Mouse (Mus musculus) stomach, embryonic 16.5 days (tissue): ENCODE data around the gene Glt8d2. TPM values are rescaled to one million over a fixed set of nuclear protein-coding genes. Genes with fewer than 3 reads are reported as not detected.

Source experiments
- ATAC-seq: fragments of 200-750 bp; cut with Nextera tagmentation; 2 replicates; pipeline ENCODE4 v1.8.0; 2017; ENCODE audit warnings: moderate number of reproducible peaks, moderate TSS enrichment; ENCODE audit not compliant: insufficient read depth, low FRiP score
- H3K27ac ChIP-seq: fragments of 300-500 bp; sonication (generic); 2 replicates; pipeline ENCODE4 v1.5.1; 2014; ENCODE audit warnings: low read length
- H3K27me3 ChIP-seq: fragments of 300-500 bp; sonication (generic); 2 replicates; pipeline ENCODE4 v1.6.1; 2014; ENCODE audit warnings: low read length, control low read depth, mixed read lengths; ENCODE audit not compliant: control insufficient read depth, insufficient read depth
- H3K36me3 ChIP-seq: fragments of 300-500 bp; sonication (generic); 2 replicates; pipeline ENCODE4 v1.6.1; 2014; ENCODE audit warnings: low read length; ENCODE audit not compliant: control insufficient read depth, insufficient read depth
- H3K4me1 ChIP-seq: fragments of 300-500 bp; sonication (generic); 2 replicates; pipeline ENCODE4 v1.6.1; 2014; ENCODE audit warnings: low read length, control low read depth, mixed read lengths; ENCODE audit not compliant: control insufficient read depth, insufficient read depth
- H3K4me2 ChIP-seq: fragments of 300-500 bp; sonication (generic); 2 replicates; pipeline ENCODE4 v1.6.1; 2014; ENCODE audit warnings: low read depth, low read length, mixed read lengths
- H3K4me3 ChIP-seq: fragments of 300-500 bp; sonication (generic); replicated peaks from 2 replicates; pipeline ENCODE4 v1.5.1; 2014; ENCODE audit warnings: mild to moderate bottlenecking, low read length
- H3K9ac ChIP-seq: fragments of 300-500 bp; sonication (generic); 2 replicates; pipeline ENCODE4 v1.6.1; 2014; ENCODE audit warnings: low read length
- H3K9me3 ChIP-seq: fragments of 300-500 bp; sonication (generic); replicated peaks from 2 replicates; pipeline ENCODE4 v1.6.1; 2016; ENCODE audit warnings: low read length, control low read depth; ENCODE audit not compliant: control insufficient read depth
- WGBS: fragments of 180-500 bp; shearing (Covaris S2); extraction: QIAGEN DNeasy Blood & Tissue Kit; methylation state at CpG from one replicate; pipeline ENCODE4 v1.1.7; 2014; 5-methylcytosine and 5-hydroxymethylcytosine counted together
- polyA plus RNA-seq: library from polyadenylated mRNA; unstranded; fragments of >200 nt; fragmentation: Nextera tagmentation; extraction: Ambion mirVana; gene quantifications from 2 replicates; pipeline ENCODE4 v1.2.1, GENCODE M21; 2015

Glt8d2 gene
- 9.1 and 9.7 TPM in 2 replicates for polyA plus RNA-seq

GRCm38 (mm10) chr10:82690494-82690893 lies at the start of gene Glt8d2:
Gene Glt8d2 (minus strand): TSS chr10:82690650.
- Histone ChIP-seq H3K36me3 (no peaks in the 10 kb centered on the region), H3K4me2 (peak within 1 kb of the TSS; percentile 44), H3K9ac (peak within 1 kb of the TSS; percentile 54), H3K27me3 (no peaks in the 10 kb centered on the region), H3K4me1 (0 out of 2 replicates have a peak, but pooled peaks cover 3% of the 10 kb centered on the region), H3K27ac (peak within 1 kb of the TSS; percentile 86), H3K9me3 (no peaks in the 10 kb centered on the region), H3K4me3 (peak within 1 kb of the TSS; percentile 27)
- WGBS: 5% methylated on average over 14 of the region's 14 CpGs
- ATAC-seq: peak; percentile 82

GRCm38 (mm10) chr10:82699296-82699941 lies 9.0 kb upstream of the Glt8d2 start:
- Histone ChIP-seq H3K9ac (peak overlapping the region; percentile 89), H3K27ac (peak overlapping the region; percentile 64), H3K36me3 (no peaks in the 10 kb centered on the region), H3K27me3 (no peaks in the 10 kb centered on the region), H3K4me2 (peak overlapping the region; percentile 87), H3K9me3 (no peaks in the 10 kb centered on the region), H3K4me3 (peak overlapping the region; percentile 91), H3K4me1 (peaks cover 5% of the 10 kb centered on the region)
- WGBS: under 1% methylated on average over 57 of the region's 59 CpGs
- ATAC-seq: peak; percentile 65; the same call in 1 of the 2 replicates

- peak overlapping the region; percentile 91 for H3K4me3 ChIP-seq
- H3K36me3 ChIP-seq: no peaks in the 10 kb centered on the region
- H3K9me3 ChIP-seq: no peaks in the 10 kb centered on the region
- ATAC-seq: peak; percentile 96
- peak overlapping the region; percentile 87 for H3K4me2 ChIP-seq
- peak overlapping the region; percentile 68 for H3K27ac ChIP-seq
- peak overlapping the region; percentile 89 for H3K9ac ChIP-seq
- under 1% methylated on average over 42 of the region's 42 CpGs for WGBS
- peaks cover 5% of the 10 kb centered on the region for H3K4me1 ChIP-seq
- H3K27me3 ChIP-seq: no peaks in the 10 kb centered on the region
Measured at GRCm38 (mm10) chr10:82698712-82699261, 8.3 kb upstream of the Glt8d2 start.

- no peaks in the 10 kb centered on the region for H3K36me3 ChIP-seq
- H3K9ac ChIP-seq: no peak overlapping the region
- no peaks in the 10 kb centered on the region for H3K9me3 ChIP-seq
- H3K4me3 ChIP-seq: no peak overlapping the region
- no peaks in the 10 kb centered on the region for H3K27me3 ChIP-seq
- peaks cover 5% of the 10 kb centered on the region for H3K4me1 ChIP-seq
- no peak overlapping the region for H3K27ac ChIP-seq
- 73% methylated on average over 3 of the region's 3 CpGs for WGBS
- H3K4me2 ChIP-seq: no peak overlapping the region
- ATAC-seq: no peak
Measured at GRCm38 (mm10) chr10:82697305-82697898, 7.0 kb upstream of the Glt8d2 start.

GRCm38 (mm10) chr10:82696453-82697079 lies 6.1 kb upstream of the Glt8d2 start:
- Histone ChIP-seq H3K9ac (no peak overlapping the region), H3K4me2 (no peak overlapping the region), H3K9me3 (no peaks in the 10 kb centered on the region), H3K27ac (no peak overlapping the region; the same call in 1 of the 2 replicates), H3K4me3 (no peak overlapping the region), H3K27me3 (no peaks in the 10 kb centered on the region), H3K36me3 (no peaks in the 10 kb centered on the region), H3K4me1 (peaks cover 5% of the 10 kb centered on the region)
- ATAC-seq: no peak
- WGBS: 67% methylated on average over 4 of the region's 4 CpGs

GRCm38 (mm10) chr10:82695956-82696355 lies 5.5 kb upstream of the Glt8d2 start, which contains the start of gene Hcfc2:
Gene Hcfc2 (plus strand): TSS chr10:82696160.
- no peaks in the 10 kb centered on the region for H3K36me3 ChIP-seq
- H3K4me2 ChIP-seq: no peak within 1 kb of the TSS
- H3K4me3 ChIP-seq: no peak within 1 kb of the TSS
- no peaks in the 10 kb centered on the region for H3K9me3 ChIP-seq
- no peak within 1 kb of the TSS; the same call in 1 of the 2 replicates for H3K27ac ChIP-seq
- no peak within 1 kb of the TSS for H3K9ac ChIP-seq
- no peaks in the 10 kb centered on the region for H3K27me3 ChIP-seq
- ATAC-seq: no peak
- peaks cover 5% of the 10 kb centered on the region for H3K4me1 ChIP-seq
- 66% methylated on average over 5 of the region's 5 CpGs for WGBS

- Histone ChIP-seq H3K4me1 (0 out of 2 replicates have a peak, but pooled peaks cover 3% of the 10 kb centered on the region), H3K4me3 (peak overlapping the region; percentile 27), H3K27ac (peak overlapping the region; percentile 86), H3K9me3 (no peaks in the 10 kb centered on the region), H3K36me3 (no peaks in the 10 kb centered on the region), H3K4me2 (peak overlapping the region; percentile 44), H3K27me3 (no peaks in the 10 kb centered on the region), H3K9ac (peak overlapping the region; percentile 54)
- 49% methylated on average over 7 of the region's 7 CpGs for WGBS
- peak; percentile 21; the same call in 1 of the 2 replicates for ATAC-seq
Measured at GRCm38 (mm10) chr10:82689681-82690211, 704 bp downstream of the Glt8d2 start.

GRCm38 (mm10) chr10:82685440-82685839 lies 5.0 kb downstream of the Glt8d2 start:
- ATAC-seq: no peak
- Histone ChIP-seq H3K4me2 (no peak overlapping the region), H3K4me3 (no peak overlapping the region), H3K36me3 (no peaks in the 10 kb centered on the region), H3K27me3 (no peaks in the 10 kb centered on the region), H3K4me1 (0 out of 2 replicates have a peak, but pooled peaks cover 3% of the 10 kb centered on the region), H3K27ac (no peak overlapping the region), H3K9me3 (no peaks in the 10 kb centered on the region), H3K9ac (no peak overlapping the region)
- WGBS: 44% methylated on average over 2 of the region's 2 CpGs
